Mouse (Mus musculus): ENCODE data around the gene Olfr313. TPM values are rescaled to one million over a fixed set of nuclear protein-coding genes. Genes with fewer than 3 reads are reported as not detected.

Olfr313 gene
- polyA plus RNA-seq, 1 experiment: not detected

DNA sequence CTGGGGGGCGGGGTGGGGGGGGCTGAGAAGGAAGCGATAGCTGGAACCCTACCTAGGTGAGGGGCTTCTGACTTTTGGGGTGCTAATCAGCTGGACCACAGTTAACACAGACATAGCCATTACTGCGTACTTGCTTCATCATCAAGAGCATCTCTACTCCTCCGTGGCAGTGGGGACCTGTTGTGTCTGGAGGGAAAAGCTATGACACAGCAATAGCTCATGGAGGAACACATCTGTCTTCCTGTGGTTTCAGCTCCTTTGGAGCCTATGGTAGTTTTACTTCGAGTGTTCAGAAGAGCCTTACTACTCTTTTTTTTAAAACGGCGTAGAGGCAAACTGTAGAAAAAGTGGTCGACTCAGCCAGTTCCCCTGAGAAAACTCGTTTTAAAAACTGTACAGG is 32.8 kb downstream of the Olfr313 start:
- DNase-seq: no peak
- Histone ChIP-seq H3K4me3 (ENCODE audit: insufficient read depth, low read depth, low read length) (peak overlapping the region; percentile 99), H3K4me1 (ENCODE audit: control insufficient read depth, insufficient read depth, low read length) (no peaks in the 10 kb centered on the region), H3K36me3 (ENCODE audit: control insufficient read depth, insufficient read depth, low read length) (no peaks in the 10 kb centered on the region; the same call in 1 of the 2 replicates), H3K27ac (ENCODE audit: insufficient read depth, low read depth, low read length) (no peak overlapping the region), H3K27me3 (replicated peaks; ENCODE audit: control insufficient read depth, insufficient read depth, low read length) (no peaks in the 10 kb centered on the region)
- WGBS: 43% methylated on average over 9 of the region's 9 CpGs
- no peak for TF ChIP-seq CTCF (conservative IDR thresholded peaks at IDR 0.05; ENCODE audit: insufficient read depth, insufficient read length, low read depth, low read length)
- TF ChIP-seq POLR2A (IDR thresholded peaks at IDR 0.05; ENCODE audit: low read depth, low read length): no peak

DNA sequence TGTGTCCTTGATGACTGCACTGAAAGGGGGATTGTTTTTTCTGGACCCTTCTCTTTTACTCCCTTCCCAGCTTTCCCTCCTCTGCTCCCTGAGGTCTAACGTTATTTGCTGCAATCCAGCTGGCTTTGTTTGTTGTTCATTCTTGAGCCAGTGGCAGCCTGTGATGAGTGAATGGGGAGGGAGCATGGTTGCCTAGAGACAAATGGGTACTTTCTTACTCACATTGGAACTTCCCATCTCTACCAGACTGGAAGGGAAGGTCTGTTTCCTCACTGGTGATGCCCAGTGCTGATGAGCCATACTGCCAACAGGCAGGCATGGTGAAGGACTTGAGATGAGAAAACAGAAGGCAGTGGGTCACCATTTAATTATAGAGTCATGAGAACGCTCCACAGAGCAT is 34.9 kb downstream of the Olfr313 start:
- H3K4me3 ChIP-seq (ENCODE audit: insufficient read depth, low read depth, low read length): no peak overlapping the region
- WGBS: 67% methylated on average over 2 of the region's 2 CpGs
- no peak for DNase-seq
- H3K4me1 ChIP-seq (ENCODE audit: control insufficient read depth, insufficient read depth, low read length): no peaks in the 10 kb centered on the region
- peaks cover under 1% of the 10 kb centered on the region; the same call in 1 of the 2 replicates for H3K36me3 ChIP-seq (ENCODE audit: control insufficient read depth, insufficient read depth, low read length)
- TF ChIP-seq POLR2A (IDR thresholded peaks at IDR 0.05; ENCODE audit: low read depth, low read length): no peak
- no peak for TF ChIP-seq CTCF (conservative IDR thresholded peaks at IDR 0.05; ENCODE audit: insufficient read depth, insufficient read length, low read depth, low read length)
- H3K27ac ChIP-seq (ENCODE audit: insufficient read depth, low read depth, low read length): no peak overlapping the region
- H3K27me3 ChIP-seq (replicated peaks; ENCODE audit: control insufficient read depth, insufficient read depth, low read length): no peaks in the 10 kb centered on the region

DNA sequence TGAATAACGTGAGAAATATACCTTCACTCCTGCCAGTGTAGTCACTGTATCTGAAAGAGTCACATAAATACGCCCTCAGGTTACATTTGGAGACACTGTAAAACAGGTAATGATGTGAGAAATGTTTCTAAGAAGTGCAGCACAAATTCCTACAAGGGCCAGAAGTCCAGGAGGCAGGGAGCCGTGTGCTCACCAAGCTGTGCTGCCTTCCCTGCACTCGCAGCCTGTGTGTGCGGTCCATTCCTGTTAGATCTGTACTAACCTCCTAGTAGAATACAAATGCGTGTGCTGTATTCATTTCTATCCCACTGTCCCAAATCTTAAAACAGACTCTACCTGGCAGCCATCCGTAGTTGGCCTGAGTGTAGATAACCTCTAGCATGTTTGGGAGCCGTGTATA is 45.9 kb downstream of the Olfr313 start:
- H3K4me3 ChIP-seq (ENCODE audit: insufficient read depth, low read depth, low read length): no peak overlapping the region
- H3K27me3 ChIP-seq (replicated peaks; ENCODE audit: control insufficient read depth, insufficient read depth, low read length): no peaks in the 10 kb centered on the region
- H3K36me3 ChIP-seq (ENCODE audit: control insufficient read depth, insufficient read depth, low read length): peaks cover 16% of the 10 kb centered on the region
- H3K4me1 ChIP-seq (ENCODE audit: control insufficient read depth, insufficient read depth, low read length): no peaks in the 10 kb centered on the region
- WGBS: 96% methylated on average over 8 of the region's 8 CpGs
- TF ChIP-seq POLR2A (IDR thresholded peaks at IDR 0.05; ENCODE audit: low read depth, low read length) (no peak), CTCF (conservative IDR thresholded peaks at IDR 0.05; ENCODE audit: insufficient read depth, insufficient read length, low read depth, low read length) (no peak)
- DNase-seq: no peak
- H3K27ac ChIP-seq (ENCODE audit: insufficient read depth, low read depth, low read length): no peak overlapping the region

DNA sequence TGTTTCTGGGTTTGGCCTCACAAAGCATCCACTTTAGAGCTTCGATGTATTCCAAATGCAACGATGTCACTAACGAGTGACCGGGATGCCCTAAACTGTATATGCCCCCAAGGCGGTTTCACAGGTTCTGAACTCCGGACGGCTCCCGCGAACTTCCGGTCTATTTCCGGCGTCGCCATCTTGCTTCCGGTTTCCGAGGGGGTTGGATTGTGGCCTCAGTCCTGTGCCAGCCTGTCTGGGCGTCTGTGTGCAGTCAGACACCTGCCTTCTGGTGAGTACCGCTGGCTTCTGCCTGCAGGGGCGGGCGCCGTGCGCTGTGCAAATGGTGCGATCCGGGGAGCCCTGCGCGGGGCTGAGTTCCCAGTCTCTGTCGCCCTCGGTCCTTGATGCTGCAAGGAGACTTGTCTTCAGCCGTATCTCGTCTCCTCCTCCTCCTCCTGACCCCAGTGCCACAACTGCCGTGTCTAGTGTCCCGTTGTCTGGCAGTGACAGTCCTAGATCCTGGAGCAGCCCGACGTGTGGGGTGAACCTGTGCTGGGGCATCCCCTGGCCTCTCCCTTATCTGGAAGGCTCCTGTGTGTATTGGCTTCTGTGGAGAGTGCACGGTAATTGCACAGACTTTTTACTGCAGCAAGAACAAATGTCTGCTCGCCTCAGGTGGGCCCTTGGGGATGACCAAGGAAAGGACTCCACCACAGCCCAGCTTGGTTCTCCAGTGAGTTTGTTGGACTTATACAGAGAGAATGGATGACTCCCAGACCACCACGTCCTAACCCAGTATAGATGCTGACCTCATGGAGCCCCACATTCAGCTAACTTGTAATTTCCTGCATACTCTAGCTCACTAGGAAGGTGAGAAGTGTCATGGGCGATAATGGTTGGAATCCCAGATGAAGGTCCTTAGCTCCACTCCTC is 52.5 kb downstream of the Olfr313 start, which contains the start of gene 2810021J22Rik:
Gene 2810021J22Rik (plus strand): TSS at position 178 of the 915 bp plus-strand sequence.
- Histone ChIP-seq H3K27me3 (replicated peaks; ENCODE audit: control insufficient read depth, insufficient read depth, low read length) (no peaks in the 10 kb centered on the region), H3K4me1 (ENCODE audit: control insufficient read depth, insufficient read depth, low read length) (peaks cover 3% of the 10 kb centered on the region; the same call in 1 of the 2 replicates), H3K36me3 (ENCODE audit: control insufficient read depth, insufficient read depth, low read length) (no peaks in the 10 kb centered on the region), H3K27ac (ENCODE audit: insufficient read depth, low read depth, low read length) (peak within 1 kb of the TSS; percentile 10), H3K4me3 (ENCODE audit: insufficient read depth, low read depth, low read length) (peak within 1 kb of the TSS; percentile 96)
- WGBS: 5% methylated on average over 37 of the region's 37 CpGs
- no peak for TF ChIP-seq POLR2A (IDR thresholded peaks at IDR 0.05; ENCODE audit: low read depth, low read length)
- peak; percentile 13; the same call in 1 of the 2 replicates for TF ChIP-seq CTCF (conservative IDR thresholded peaks at IDR 0.05; ENCODE audit: insufficient read depth, insufficient read length, low read depth, low read length)
- peak; percentile 88 for DNase-seq

DNA sequence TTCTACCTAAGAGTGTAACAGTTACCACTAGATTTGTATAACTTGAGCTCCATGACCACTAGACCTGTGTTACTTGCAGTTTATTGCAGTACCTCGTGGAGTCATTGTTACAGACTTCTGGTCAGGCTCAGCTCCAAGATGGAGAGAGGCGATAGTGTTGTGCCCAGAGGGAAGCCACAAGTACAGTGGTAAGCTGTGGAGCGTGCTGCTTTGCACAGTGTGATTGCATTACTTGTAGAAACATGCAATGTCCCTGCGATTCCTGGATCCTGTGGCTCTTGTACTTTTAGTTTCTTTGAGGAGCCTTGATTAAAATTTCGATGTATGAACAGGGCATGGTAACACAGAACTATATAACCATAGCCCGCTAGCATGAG is 53.1 kb downstream of the Olfr313 start:
- Histone ChIP-seq H3K4me1 (ENCODE audit: control insufficient read depth, insufficient read depth, low read length) (peaks cover 3% of the 10 kb centered on the region; the same call in 1 of the 2 replicates), H3K27me3 (replicated peaks; ENCODE audit: control insufficient read depth, insufficient read depth, low read length) (no peaks in the 10 kb centered on the region), H3K27ac (ENCODE audit: insufficient read depth, low read depth, low read length) (no peak overlapping the region), H3K4me3 (ENCODE audit: insufficient read depth, low read depth, low read length) (no peak overlapping the region), H3K36me3 (ENCODE audit: control insufficient read depth, insufficient read depth, low read length) (no peaks in the 10 kb centered on the region)
- peak; percentile 29 for DNase-seq
- WGBS: 72% methylated on average over 6 of the region's 6 CpGs
- TF ChIP-seq CTCF (conservative IDR thresholded peaks at IDR 0.05; ENCODE audit: insufficient read depth, insufficient read length, low read depth, low read length) (no peak), POLR2A (IDR thresholded peaks at IDR 0.05; ENCODE audit: low read depth, low read length) (no peak)

Other genes starting within 250 kb of the Olfr313 start
- not detected in 2 replicates for gene Olfr224, start 244.4 kb upstream of the Olfr313 start, polyA plus RNA-seq (2012; rRNA removed)
- gene Olfr325, start 237.3 kb upstream of the Olfr313 start, polyA plus RNA-seq (2012; rRNA removed): not detected in 2 replicates
- not detected in 2 replicates for gene Olfr324, start 219.9 kb upstream of the Olfr313 start, polyA plus RNA-seq (2012; rRNA removed)
- gene 2210407C18Rik, start 198.9 kb upstream of the Olfr313 start, polyA plus RNA-seq (2012; rRNA removed): not detected in 2 replicates
- gene Olfr323, start 184.5 kb upstream of the Olfr313 start, polyA plus RNA-seq (2012; rRNA removed): not detected in 2 replicates
- gene Trim58, start 174.5 kb upstream of the Olfr313 start, polyA plus RNA-seq (2012; rRNA removed): not detected in 2 replicates
- gene Olfr322, start 156.2 kb upstream of the Olfr313 start, polyA plus RNA-seq (2012; rRNA removed): not detected in 2 replicates
- not detected in 2 replicates for gene Olfr320, start 133.9 kb upstream of the Olfr313 start, polyA plus RNA-seq (2012; rRNA removed)
- gene Olfr319, start 115.8 kb upstream of the Olfr313 start, polyA plus RNA-seq (2012; rRNA removed): not detected in 2 replicates
- gene Olfr318, start 91.0 kb upstream of the Olfr313 start, polyA plus RNA-seq (2012; rRNA removed): not detected in 2 replicates
- not detected in 2 replicates for gene Olfr317, start 75.8 kb upstream of the Olfr313 start, polyA plus RNA-seq (2012; rRNA removed)
- gene Olfr316, start 62.3 kb upstream of the Olfr313 start, polyA plus RNA-seq (2012; rRNA removed): not detected in 2 replicates
- not detected in 2 replicates for gene Olfr315, start 41.8 kb upstream of the Olfr313 start, polyA plus RNA-seq (2012; rRNA removed)
- not detected in 2 replicates for gene Olfr314, start 32.0 kb upstream of the Olfr313 start, polyA plus RNA-seq (2012; rRNA removed)
- gene Fam183b, start 13.0 kb upstream of the Olfr313 start, polyA plus RNA-seq (2012; rRNA removed): not detected in 2 replicates
- not detected in 2 replicates for gene Olfr312, start 14.2 kb downstream of the Olfr313 start, polyA plus RNA-seq (2012; rRNA removed)
- gene Olfr311, start 24.3 kb downstream of the Olfr313 start, polyA plus RNA-seq (2012; rRNA removed): not detected in 2 replicates
- gene Gm12258, start 32.2 kb downstream of the Olfr313 start, polyA plus RNA-seq (2012; rRNA removed): 2.3 and 2.6 TPM in 2 replicates
- gene 2810021J22Rik, start 52.2 kb downstream of the Olfr313 start, polyA plus RNA-seq (2012; rRNA removed): 3.3 and 3.7 TPM in 2 replicates
- 1.2 and 1.5 TPM in 2 replicates for gene Zfp39, start 89.2 kb downstream of the Olfr313 start, polyA plus RNA-seq (2012; rRNA removed)
- gene Btnl10, start 102.9 kb downstream of the Olfr313 start, polyA plus RNA-seq (2012; rRNA removed): 0.27 and 0.31 TPM in 2 replicates
- gene Rnf187, start 123.9 kb downstream of the Olfr313 start, polyA plus RNA-seq (2012; rRNA removed): 251 and 307 TPM in 2 replicates
- 3.0 and 5.3 TPM in 2 replicates for gene Hist3h2ba, start 133.9 kb downstream of the Olfr313 start, polyA plus RNA-seq (2012; rRNA removed)
- gene Hist3h2a, start 139.7 kb downstream of the Olfr313 start, polyA plus RNA-seq (2012; rRNA removed): 29.0 and 29.5 TPM in 2 replicates
- gene Trim17, start 139.7 kb downstream of the Olfr313 start, polyA plus RNA-seq (2012; rRNA removed): 0.34 and 0.48 TPM in 2 replicates
- gene Trim11, start 163.1 kb downstream of the Olfr313 start, polyA plus RNA-seq (2012; rRNA removed): 19.4 and 20.7 TPM in 2 replicates